Mouse (Mus musculus) liver, embryonic 14.5 days (tissue): ENCODE measurements around the gene Dok5.

Experiments used
- CTCF ChIP-seq: IDR thresholded peaks from 2 replicates; pipeline ENCODE4 v1.5.1; 2016; ENCODE audit warnings: antibody characterized with exemption, low read depth, control low read depth
- EP300 ChIP-seq: IDR thresholded peaks from 2 replicates; pipeline ENCODE4 v1.6.1; 2016; ENCODE audit warnings: antibody characterized with exemption, low read depth

- TF ChIP-seq CTCF (no peak), EP300 (no peak)
These were observed 71.4 kb downstream of the Dok5 start for GRCm38 (mm10) chr2:170802984-170803383.
